Mouse (Mus musculus): ENCODE results near the gene Pwwp2b.

The Pwwp2b gene

DNA sequence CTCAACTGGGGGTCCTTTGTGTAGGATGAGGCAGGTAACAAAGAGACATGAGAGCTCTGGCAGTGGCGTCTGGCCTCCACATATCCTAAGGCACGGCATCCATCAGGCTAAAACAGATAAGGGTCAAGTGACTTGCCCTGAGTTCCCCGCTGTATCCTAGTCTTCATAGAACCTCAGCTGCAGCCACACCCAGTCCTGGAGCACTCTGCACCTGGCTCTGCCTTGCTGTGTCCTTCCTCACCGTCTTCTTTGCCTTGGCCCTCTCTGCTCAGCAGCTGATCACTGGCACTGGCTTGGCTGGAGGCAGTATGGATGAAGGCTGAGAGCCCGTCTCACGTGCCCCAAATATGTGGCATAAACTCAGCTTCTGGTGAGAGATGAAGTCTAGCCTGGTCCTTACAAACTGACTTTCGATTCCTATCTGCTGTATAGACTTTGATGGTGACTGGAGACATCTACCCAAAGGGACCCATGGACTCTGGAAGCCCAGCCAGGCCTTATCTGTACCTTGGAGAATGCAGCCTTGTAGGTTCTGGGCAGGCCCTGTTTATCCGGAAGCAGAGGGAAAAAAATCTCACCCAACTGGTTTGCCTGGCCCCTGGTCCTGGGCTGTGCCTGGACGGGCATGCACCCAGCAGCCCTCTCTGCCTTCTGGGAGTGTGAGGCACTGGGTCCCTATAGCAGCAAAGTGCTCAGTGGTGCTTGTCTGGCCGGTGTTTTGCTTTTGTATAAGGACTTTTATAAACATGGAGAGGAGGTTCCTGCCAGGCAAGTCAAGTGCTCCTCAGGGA lies 9.7 kb downstream of the Pwwp2b start:
- DNase-seq (ENCODE audit: low read depth in 1 of 2, low spot score in 2 of 2) = no peak

DNA sequence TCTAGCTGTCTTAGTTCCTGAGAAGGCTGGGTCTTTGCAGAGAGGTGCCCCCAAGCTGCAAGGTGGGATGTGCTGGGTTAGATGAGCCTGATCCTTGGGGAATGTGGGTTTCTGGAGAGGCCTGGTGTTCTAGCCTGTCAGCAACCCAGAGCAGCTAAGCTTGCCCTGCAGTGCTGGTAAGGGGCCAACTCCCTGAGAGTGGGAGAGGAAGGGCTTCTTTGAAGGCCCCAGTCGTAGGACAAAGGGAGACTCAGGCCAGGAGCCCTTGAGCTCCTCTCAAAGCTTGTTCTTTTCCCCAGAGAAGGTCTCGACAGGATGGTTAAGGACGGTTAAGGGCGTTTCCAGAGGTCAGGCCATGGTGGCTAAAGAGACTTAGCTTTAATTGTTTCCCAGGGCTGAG lies 16.1 kb downstream of the Pwwp2b start:
- no peak for DNase-seq (ENCODE audit: low read depth in 1 of 2, low spot score in 2 of 2)

DNA sequence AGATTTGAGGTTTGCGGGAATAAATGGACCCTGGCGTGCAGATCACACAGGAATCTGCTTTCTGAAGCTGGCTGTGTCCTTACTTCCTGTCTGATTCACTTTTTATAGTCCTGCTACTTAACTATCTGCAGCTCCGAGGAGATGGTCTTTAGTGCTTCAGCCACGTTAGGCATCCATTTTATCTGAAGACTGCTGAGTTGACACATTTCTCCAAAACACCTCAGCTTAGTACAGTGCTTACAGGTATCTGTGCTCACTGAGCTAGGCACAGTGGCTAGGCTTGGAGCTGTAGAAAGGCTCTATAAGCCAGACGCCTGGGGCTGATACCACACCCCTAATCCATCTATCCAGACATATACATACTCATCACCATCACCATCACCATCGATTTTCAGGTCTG lies 17.4 kb downstream of the Pwwp2b start:
- DNase-seq (ENCODE audit: low read depth in 1 of 2, low spot score in 2 of 2) = no peak

DNA sequence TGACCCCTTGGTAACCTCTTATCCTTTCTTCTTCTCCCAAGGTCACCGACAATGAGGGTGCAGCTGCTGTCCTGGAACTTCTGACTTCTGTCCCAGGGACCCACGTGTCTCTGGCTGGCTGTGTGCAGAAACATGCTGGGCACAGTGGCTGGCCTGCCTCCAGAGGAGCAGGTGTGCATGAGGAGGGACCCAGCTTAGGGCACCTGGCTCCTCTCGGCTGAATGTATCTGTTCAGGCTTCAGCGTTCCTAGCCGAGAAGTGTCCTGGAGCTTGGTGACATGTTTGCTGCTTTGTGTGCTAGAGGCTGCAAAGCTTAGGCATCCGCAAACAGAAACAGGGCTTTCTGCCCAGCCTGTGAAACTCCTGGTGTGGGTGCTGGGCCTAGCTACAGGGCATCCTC lies 18.1 kb downstream of the Pwwp2b start:
- no peak for DNase-seq (ENCODE audit: low read depth in 1 of 2, low spot score in 2 of 2)

DNA sequence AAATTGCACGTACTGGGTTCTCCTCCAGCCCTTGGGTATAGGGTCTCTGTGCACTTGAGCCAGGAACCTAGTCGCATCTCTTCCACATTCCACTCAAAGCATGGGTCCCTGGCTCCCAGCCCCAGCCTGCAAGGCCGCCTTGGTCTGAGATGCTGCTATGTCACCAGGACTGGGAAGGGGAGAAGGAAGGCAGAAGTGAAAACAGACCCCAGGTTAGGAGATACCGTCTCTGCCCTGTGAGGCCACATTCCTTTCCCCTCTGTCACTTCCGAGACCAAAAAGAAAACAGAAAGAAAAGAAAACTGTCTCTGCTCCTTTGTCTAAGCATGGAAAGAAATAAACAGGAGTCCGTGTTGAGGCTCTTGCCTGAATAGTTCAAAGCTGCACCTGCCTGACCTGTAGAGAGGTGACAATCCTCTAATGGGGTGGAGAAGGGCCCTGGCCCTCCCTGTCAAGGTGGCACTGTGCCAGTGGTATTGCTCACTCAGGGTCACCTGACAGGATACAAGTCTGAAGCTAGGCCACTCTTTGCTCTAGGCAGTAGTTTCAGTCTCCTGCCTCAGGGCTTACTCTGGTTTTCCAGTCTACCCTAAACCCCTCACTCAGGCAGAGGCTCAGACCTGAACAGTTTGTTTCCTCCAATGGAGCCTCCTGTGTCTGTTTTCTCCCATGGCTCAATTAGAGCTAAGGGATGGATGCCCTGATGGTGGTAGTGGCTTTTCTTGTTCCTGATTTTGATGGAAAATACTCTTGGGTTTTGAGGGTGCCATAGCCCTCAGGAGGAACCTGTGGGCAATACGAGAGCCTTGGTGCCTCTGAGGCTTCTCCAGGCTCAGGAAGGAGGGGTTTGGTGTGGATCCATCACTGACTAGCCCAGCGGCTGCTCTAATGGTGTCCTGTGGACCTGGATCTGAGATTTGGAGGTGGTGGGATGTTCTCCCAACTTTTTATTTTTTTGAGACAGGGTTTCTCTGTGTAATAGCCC lies 18.9 kb downstream of the Pwwp2b start:
- no peak for DNase-seq (ENCODE audit: low read depth in 1 of 2, low spot score in 2 of 2)

DNA sequence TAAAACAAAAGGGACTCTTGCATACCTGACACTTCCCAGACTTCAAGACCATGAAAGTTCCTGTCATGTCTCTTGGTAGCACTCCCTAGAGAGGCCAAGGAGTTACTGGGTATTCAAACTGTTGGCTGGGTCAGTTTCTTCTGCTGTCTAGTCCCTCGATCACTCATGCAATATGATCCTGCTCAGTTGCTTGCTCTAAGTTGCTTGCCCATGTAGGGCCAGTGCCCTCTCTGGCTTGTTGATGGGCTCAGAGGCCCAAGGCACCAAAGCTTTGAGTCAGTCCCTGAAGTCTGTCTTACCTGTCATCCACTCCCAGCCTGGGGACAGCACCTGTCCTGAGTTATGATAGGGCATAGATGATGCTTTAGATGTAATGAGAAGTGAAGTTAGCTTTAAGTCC lies 22.5 kb downstream of the Pwwp2b start:
- no peak for DNase-seq (ENCODE audit: low read depth in 1 of 2, low spot score in 2 of 2)

DNA sequence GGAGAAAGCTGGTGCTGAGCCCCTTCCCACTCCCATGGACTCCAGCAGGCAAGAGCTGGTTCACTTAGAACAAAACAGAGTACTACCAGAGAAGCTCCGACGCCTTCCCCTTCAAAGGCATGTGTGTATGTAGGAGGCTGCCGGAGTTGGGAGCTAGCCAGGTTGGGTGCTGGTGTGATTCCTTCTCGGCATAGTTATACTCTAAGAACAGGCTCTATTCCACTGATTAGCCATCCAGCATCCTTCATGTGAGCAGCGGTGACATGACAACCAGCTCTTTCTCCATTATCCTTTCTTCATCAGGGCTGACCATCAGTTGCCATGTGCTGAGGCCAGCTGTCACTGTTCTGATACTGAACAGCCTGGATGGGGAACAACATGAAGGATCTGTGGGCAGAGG lies 23.6 kb downstream of the Pwwp2b start:
- DNase-seq (ENCODE audit: low read depth in 1 of 2, low spot score in 2 of 2) = no peak

DNA sequence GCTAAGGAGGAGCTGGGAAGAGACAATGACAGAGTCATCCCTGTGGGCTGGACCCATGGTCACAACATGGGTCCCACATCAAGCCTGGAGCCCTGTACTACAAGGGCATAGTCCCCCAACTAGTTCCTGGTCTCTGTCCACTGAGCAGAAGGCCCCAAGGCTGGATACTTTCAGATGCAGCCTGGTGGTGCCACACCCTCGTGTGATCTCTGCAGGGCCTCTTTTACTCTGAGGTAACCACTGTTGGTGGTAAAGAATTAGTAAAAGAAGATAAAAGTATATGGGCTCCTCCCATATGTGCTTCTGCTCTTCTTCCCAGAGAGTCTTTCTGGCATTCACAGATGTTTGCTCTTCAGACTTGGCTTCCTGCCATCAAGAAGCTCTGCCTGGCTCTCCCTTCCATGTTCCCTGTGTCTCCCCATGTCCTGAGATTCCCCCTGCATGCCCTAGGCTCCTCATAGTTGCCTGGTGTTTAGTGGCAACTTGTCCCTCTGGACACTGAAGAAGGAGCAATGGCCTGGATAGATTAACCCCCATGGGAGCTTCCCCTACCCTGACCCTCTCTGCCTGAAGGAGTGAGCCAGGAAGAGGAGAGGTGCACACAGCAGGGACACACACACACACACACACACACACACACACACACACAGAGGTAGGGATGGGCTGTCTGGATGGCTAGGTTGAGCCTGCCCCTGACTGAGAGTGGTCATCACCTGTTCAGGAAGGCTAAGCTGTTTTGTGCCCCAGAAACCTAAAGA lies 24.5 kb downstream of the Pwwp2b start:
- no peak for DNase-seq (ENCODE audit: low read depth in 1 of 2, low spot score in 2 of 2)

DNA sequence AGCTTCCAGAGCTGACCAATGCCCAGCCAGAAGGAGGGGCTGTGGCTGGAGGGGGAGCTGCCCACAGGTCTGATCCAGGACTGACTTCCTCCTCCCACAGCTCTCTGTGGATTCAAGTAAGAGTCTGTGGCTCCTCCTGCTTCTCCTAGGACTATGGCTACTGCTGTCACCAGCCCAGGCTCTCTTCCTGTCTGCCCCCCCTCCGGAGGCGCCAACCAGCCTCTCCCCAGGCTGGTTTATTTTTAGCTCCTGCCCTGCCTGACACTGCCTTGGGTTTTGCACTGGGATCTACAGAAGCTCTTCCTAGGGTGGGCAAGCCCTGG lies 25.1 kb downstream of the Pwwp2b start:
- no peak for DNase-seq (ENCODE audit: low read depth in 1 of 2, low spot score in 2 of 2)

DNA sequence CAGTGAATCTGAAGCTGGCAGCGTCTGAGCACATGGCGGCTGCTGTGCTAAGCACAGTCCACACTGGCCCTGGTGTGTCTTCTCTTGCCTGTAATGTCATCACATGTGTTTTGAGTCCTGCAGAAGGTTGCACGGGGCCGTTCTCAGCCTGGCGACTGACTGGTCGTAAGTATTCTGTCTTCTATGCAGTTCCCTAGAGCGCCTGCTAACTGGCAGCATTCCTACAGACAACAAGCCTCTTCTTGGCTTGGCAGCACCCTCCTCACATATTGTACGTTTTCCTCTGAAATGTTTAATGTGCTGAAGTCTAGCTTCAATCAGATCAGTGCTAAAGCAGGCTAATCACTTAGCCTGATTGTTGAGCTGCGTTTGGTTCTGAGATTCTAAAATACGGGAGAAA lies 27.3 kb downstream of the Pwwp2b start:
- no peak for DNase-seq (ENCODE audit: low read depth in 1 of 2, low spot score in 2 of 2)

DNA sequence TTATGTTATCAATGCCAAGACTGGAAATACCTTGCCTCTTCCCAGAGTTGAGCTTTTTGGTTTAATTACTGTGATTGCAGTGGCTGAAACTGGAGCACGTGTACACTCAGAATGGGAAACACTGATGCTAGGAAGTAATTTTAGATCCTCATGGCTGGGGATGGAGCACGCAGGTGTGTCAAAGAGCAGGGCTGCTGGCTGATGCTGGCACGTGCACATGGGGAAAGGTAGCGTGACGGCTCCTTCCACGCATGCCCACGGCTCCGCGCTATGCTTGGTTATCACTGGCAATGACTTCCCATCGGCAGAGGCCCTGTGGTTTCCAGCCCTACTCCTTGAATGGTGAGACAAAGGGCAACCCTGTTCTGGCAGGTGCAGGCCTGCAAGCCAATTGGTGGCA lies 27.9 kb downstream of the Pwwp2b start:
- no peak for DNase-seq (ENCODE audit: low read depth in 1 of 2, low spot score in 2 of 2)

DNA sequence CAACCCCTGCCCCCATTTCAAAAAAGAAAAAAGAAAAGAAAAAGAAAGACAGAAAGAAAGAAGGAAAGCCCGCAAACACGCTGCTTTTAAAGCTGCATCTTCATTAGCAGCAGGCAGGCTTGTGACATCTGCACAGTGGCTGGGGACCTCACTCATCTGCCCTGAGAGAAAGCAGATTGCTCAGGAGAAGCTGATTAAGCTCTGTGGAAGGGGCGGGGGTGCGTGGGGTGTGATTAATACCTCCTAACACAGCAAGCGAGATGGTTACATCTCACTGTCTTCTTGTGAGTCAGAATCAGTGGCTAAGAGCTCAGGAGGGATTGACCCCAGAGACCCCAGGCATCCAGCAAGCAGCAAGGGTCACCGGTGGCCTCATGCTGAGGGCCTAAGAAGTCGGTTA lies 29.3 kb downstream of the Pwwp2b start:
- DNase-seq (ENCODE audit: low read depth in 1 of 2, low spot score in 2 of 2) = no peak

DNA sequence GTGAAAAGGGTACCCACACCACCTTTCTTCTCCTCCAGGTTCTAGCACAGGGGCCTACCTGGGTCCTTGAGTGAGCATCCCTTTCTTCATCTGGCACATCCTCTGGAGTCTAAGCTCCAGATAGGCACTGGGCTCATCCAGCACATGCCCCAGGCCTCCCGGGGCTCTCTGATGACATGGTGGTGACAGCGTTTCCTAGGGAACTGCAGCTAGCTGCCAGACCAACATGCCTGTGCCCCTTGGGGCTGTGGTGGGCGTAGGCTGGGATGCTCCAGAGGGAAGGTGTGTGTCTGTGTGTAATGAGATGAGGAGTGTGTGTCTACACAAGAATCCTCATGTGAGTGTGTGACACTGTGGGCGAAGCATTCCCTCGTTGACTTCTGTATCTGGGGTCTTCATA lies 31.3 kb downstream of the Pwwp2b start:
- DNase-seq (ENCODE audit: low read depth in 1 of 2, low spot score in 2 of 2) = no peak

DNA sequence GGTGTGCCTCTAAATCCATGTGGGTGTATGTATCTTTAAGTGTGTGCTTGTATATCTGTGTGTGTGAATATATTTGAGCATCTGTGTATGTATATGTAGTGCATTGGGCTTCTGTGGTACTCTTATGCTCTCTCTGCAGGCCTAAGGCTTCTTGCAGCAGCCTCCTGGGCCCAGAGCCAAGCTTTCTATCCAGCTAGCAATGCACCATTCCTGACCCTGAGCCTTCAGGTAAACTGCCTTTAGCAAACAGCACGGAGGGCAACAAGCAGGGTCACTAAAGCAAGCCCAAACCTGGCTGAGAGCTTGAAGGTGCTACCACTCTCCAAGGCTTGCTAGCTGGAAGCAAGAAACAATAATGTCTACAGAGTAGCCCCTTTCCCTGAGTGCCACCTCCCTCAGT lies 31.8 kb downstream of the Pwwp2b start:
- DNase-seq (ENCODE audit: low read depth in 1 of 2, low spot score in 2 of 2) = no peak

DNA sequence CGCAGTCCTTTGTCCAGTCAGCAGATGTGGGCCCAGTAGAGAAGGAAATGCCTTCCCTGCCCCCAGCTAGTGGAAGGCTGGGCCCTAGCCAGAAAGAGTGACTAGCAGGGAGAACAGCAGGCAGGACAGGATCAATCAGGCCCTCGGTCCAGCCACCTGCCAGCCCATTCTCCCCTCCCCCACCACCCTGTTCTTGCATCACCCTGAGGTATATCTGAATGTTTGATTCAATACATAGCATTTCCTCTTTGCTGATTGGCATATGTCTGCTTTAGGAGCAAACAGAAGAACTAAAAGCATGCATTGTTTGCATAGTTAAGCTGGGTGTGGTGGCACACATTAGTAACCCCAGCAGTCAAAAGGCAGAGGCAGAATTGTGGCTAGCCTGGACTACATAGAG lies 32.9 kb downstream of the Pwwp2b start:
- DNase-seq (ENCODE audit: low read depth in 1 of 2, low spot score in 2 of 2) = no peak

DNA sequence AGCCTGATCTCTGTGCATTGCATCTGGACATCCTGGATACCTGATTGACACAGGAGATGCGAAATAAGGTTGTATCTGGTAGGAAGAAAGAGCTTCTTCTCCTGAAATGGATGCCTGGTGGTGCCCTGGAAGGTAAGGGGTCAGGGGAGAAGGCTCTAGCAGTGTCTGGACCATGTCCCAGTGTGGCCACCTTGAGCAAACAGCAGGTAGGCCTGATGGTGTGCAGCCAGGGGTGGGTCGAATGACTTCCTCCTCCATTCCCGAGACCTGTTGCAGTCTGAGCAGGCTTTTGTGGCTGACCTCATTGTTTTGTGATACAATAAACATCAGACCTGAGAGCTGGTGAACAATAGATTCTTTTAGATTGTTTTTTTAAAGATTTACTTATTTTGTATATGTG lies 33.8 kb downstream of the Pwwp2b start:
- DNase-seq (ENCODE audit: low read depth in 1 of 2, low spot score in 2 of 2) = no peak

DNA sequence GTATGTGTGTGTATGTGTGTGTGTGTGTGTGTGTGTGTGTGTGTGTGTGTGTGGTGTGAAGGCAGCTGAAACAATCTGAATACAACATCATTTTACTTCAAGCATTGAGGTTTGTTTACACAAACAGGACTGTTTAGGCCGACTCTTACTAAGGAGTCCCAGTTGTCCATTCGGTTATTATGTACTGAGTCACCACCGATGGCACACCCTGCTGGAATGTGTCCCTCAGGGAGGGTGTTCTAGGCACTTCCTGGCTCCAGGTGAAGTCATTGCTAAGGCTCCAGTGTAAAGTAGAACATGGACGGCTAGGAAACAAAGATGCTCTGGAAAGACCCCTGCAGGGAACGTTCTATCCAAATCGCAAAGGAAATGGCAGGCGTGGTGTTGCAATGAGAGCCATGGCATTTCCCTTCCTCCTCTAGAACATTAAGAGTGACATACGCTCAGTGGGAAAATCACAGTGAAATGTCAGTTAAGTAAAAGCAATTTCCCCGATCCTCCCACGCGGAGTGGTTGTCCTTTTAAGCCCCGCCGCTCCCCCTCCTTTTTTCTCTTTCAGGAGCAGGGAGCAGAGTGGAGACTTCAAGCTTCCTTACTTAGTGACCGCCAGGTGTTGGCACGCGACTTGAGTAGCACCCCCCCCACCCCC lies 37.1 kb downstream of the Pwwp2b start:
- no peak for DNase-seq (ENCODE audit: low read depth in 1 of 2, low spot score in 2 of 2)

DNA sequence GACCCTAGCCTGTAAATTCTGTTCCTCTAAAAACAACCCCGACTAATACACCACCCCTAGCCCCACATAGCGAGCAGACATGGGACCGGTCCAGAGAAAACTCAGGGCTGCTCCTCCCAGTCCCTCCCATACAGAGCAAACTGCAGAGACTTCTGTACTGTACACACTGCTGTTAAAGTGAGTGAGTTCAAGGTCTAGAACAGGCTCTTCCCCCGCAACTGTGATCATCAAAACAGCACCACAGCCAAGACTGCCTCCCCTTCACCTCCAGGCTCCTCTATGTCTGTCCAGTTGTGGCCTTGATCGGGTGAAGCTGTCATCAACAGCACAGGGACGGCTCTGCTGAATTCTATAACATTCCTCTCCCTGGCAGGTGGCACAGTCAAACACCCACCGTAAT lies 40.3 kb downstream of the Pwwp2b start:
- DNase-seq (ENCODE audit: low read depth in 1 of 2, low spot score in 2 of 2) = no peak

DNA sequence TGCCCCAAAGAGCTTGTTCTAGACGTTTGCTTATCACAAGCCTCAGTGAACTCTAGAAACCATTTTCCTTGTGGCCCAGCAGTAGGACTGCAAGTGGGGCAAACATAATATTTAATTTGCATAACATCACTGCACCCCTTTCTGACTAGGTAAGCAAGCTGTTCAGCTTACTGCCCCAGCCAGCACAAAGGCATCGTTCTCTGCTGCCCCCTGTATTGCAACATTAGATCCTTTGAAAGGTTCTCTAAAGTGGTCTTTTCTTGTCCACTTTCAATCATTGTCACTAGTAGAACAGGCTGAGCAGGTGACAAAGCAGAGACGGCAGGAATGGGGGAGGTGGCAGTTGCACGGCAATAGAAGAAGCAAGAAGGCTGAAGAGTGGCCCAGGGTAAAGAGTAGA lies 45.1 kb downstream of the Pwwp2b start:
- no peak for DNase-seq (ENCODE audit: low read depth in 1 of 2, low spot score in 2 of 2)

DNA sequence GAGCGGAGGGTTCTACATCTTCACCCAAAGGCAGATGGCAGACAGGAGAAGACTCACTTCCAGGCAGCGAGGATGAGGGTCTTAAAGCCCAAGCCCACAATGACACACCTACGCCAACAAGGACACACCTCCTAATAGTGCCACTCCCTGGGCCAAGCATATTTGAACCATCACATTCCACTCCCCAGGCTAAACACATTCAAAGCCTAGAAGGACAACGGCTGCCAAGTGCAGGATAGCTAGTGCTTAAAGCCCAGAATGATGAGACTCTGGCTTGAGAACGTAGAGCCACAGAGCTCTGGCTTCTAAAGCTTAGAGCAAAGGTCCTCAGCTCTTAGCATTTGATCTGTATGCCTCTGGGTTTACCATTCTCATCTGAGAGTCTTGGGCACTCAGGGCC lies 45.8 kb downstream of the Pwwp2b start:
- no peak for DNase-seq (ENCODE audit: low read depth in 1 of 2, low spot score in 2 of 2)

DNA sequence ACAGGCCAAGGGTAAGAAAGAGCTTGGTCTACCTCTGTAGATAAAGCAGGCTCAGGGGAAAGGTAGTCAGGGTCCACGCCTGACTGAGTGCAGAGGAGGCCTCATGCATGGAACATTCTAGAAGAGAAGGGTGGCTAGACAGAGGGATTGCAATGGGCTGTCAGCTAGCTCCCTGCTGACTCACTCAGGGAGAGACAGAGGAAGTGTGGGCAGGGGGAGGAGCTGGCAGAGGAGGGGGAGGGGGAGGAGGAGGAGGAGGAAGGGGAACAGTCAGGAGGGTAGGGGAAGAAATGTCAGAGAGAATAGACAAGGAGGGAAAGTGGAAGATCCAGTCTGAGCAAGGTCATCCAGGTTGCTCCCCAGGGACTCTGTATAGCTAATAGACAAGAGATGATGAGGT lies 47.4 kb downstream of the Pwwp2b start:
- DNase-seq (ENCODE audit: low read depth in 1 of 2, low spot score in 2 of 2) = no peak
